Mouse (Mus musculus) retina, adult 2 months (tissue): ENCODE data around the gene Usp39.
A peak's percentile ranks its signal among the peaks of the same experiment; 100 is the strongest.

Experiments
- DNase-seq: peaks from one replicate; pipeline ENCODE4 v3.0.0-alpha.2; 2012; ENCODE audit warnings: low read depth, low spot score

Usp39 gene

DNA sequence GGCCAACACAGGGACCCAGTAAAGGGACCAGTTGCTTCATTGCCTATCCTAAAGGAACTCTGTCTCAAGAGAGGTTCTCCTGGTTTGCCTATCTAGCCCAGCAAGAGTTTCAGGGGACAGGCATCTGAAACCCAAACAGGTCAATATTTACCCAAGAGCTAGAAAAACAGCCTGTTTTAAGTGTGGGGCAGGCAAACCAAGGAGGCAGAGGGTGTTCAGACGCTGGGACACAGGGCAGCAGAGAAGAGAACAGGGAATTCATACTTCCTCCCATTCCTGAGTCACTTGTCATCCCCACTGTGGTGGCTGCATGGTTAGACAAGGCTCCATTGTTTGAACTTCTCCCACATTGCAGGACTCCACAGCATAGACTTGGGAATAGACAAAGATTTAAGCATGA, 26.6 kb upstream of the Usp39 start:
- DNase-seq, result no peak

DNA sequence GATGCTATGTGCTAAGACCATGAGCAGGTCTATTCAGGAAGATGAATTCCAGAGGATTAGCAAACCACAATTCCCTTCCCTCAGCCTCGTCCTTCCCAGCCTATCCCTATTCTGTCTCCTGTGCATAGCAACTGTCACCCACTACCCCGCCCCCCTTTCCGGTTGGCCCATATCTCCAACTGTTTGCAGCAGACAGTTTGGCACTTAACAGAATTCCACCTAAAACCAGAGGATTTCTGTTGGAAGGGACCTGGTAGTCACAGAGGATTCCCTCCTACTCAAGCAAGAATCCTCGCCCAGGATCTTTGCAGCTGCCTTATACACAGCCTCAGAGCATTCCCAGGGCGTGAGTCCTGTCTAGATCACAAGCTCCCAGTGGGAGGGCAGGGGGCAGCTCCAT, 26.2 kb upstream of the Usp39 start:
- DNase-seq, result no peak

DNA sequence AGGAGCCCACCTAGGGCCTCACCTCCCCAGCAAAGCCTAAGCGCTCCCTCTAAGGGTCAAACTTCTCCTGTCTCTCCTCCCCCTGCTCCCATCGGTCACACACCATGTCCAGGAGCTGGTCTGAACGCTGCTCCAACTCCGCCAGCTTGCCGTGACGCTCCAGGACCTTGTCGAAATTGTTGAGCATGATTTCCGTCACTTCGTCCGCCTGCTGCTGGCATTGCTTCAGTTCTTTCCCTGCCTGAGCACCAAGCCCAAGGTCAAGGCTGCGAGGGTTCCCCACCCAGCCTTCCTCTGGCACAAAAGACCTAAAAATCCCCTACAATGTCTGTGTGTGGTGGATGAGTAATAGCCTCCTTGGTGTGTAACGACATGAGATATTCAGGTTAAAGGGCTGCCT, 25.1 kb upstream of the Usp39 start:
- DNase-seq, result no peak

DNA sequence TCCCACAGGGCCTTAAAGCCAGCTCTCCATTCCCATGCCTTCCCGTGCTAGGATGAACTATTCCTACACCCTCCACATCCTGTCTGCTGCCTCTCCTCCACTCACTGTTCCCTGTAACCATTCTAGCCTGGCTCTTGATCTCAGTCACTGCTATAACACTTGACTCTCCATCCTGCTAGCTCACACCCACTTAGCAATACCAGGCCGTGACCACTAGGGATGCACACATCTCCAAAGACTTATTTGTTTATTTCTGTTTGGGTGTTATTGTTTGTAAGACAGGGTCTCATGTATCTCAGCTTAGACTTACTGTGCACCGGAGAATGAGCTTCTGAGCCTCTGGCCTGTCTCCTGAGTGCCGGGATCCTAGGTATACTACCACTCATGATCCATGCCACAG, 24.6 kb upstream of the Usp39 start:
- no peak for DNase-seq

DNA sequence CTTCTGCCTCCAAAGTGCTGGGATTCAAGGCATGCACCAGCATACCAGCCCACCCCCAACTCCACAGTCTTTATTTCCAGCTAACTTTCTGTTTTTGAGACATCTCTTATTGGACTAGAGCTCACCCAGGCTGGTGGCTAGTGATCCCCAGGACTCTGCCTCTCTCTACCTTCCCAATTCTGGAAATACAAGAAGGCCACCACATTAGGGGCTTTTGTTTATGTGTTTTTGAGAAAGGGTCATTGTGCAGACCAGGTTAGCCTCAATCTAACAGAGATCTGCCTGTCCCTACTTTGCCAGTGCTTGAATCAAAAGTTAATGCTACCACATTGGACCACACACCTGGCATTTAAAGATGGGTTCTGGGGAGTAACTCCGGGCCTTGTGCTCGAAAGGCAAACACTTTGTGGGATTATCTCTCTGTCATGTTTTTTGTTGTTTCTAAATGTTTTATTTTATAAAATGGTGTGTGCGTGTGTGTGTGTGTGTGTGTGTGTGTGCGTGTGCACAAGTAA, 22.5 kb upstream of the Usp39 start:
- no peak for DNase-seq

- DNase-seq, result no peak
These were observed 22.0 kb upstream of the Usp39 start, which contains the start of gene Rnf181 for GRCm38 (mm10) chr6:72366844-72367443. TSS of gene Rnf181 (minus strand) at chr6:72366956.

DNA sequence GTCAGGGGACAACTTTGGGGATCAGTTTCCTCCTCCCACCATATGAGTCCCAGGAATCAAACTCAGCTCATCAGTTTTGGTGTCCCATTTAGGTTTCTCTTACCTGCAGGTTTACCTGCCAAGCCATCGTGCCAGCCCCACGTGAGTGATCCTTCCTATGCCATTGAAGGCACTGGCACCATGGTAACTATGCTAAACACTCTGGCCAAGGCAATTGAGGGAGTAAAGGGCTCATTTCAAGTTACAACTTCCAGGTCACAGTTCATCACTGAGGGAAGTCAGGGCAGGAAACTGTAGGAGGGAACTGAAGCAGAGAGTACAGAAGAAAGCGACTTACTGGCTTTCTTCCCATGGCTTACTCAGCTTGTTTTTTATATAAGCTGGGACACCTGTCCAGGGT, 21.3 kb upstream of the Usp39 start:
- no peak for DNase-seq

- no peak for DNase-seq
These were observed 20.0 kb upstream of the Usp39 start for GRCm38 (mm10) chr6:72364985-72365384.

DNA sequence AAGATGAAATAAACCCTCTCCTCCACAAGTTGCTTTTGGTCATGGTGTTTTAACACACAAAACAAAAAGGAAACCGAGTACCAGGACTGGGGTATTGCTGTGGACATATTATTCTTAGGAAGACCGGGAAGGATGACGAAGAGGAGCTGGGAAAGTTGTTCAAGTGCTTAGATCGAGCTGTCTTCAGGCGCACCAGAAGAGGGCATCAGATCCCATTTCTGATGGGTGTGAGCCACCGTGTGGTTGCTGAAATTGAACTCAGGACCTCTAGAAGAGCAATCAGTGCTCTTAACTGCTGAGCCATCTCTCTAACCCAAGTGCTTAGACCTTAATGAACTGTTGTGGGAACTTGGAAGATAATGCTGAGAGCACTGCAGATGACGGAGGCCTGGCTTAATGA, 19.0 kb upstream of the Usp39 start:
- no peak for DNase-seq

GRCm38 (mm10) chr6:72362132-72363028, 17.4 kb upstream of the Usp39 start:
- DNase-seq, result peak; percentile 95

DNA sequence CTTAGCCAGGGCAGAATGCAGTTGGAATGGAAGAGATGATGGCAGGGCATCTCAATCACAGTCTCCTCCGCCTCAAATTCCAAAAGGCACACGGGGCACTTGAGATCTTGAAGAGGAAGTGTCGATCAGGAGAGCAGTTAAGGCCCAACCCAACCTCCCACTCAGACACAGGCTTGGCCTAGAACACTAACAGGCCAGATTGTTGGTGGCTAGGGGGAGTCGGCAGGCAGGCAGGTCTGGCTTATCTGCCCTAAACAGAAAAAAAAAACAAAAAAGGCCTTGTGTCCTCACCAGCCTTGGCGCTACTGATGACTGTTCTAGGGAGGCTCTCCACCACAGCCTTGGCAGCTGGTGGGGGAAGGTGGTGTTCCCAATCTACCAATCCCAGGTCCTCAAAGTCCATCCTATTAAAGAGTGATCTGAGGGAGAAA, 16.2 kb upstream of the Usp39 start:
- no peak for DNase-seq

GRCm38 (mm10) chr6:72360599-72360935, 15.6 kb upstream of the Usp39 start:
- DNase-seq, result no peak

- DNase-seq, result no peak
These were observed 15.1 kb upstream of the Usp39 start for GRCm38 (mm10) chr6:72359891-72360598.

DNA sequence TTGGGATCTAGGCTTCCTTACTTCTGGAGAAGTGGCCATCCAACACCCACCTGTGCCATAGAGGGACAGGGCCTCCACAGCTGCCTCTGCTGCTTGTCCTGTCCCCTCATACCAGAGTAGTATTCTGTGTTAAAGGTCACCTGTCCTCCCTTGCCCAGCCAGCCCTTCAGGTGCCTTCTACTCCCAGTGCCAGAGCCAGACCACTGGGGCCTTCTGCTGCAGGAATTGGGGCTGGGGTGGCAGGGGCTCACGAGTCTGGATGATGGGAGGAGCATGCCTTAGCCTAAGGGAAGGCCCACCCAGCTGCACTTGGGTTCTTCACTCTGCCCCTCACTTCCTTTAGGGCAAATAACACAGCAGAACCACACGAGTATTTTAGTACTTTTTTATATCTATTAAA, 14.4 kb upstream of the Usp39 start:
- DNase-seq, result no peak

GRCm38 (mm10) chr6:72358086-72358764, 13.2 kb upstream of the Usp39 start:
- no peak for DNase-seq

- no peak for DNase-seq
These were observed 12.4 kb upstream of the Usp39 start for GRCm38 (mm10) chr6:72357164-72358079.

DNA sequence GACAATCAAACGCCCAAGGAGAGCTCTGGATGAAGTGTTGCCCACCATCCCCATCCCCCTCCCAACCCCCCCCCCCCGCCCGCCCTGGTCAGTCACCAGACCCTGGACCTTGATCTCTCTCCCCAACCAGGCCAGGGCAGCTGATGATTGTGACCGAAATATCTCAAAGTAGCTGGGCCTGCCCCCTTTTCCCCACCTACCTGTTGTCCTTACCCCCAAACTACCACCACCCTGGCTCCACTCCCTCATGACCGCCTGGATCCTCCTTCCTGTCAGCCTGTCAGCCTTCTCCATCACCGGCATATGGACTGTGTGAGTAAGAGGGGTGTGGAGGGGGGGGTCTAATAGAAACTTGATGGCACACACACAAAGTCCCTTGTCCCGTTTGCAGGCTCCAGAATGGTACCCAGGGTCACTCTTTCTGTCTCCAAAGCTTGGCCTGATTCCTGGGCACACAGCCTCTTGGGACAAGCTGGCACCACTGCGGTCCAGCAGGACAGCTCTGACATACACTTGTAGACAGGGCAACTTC, 11.1 kb upstream of the Usp39 start:
- no peak for DNase-seq

DNA sequence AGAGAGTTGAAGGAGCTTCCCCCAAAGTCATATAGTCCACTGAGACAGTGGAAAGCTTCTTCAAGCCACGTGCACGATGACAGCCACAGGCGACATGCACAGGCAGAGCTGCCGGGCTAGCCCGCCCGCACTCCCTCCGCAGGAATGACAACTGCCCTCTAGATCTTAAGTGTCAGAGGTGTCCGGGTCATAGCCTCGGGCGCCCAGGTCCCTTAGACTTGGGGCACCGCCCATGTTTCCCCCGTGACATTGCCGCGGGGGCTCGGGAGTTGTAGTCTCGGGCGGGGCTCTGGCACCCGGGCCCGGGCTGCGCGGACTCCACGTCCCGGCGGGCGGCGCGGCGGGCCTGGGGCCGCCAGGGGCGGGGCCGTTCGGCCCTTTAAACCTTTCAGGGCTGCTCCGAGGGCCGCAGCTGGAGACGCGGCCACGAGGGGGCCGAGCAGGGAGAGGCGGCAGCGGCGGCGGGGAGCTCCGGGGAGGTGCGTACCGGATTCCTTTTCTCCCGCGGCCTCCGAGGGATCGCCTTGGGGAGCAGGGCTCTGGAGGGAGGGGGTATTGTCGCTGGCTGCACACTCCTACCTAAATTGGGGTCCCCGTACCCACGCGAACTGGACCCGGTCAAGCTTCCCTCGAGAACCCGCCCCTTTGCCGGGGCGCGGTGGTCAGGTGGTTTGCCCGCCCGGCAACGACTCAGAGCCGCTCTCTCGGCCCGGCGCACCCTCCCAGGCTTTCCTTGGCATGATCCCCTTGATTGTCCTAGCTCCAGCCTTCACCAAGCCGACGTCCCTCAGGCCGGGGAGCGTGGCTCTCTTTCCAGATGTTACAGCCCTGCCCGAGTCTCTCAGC, 10.3 kb upstream of the Usp39 start, which contains the start of gene Tmem150a:
TSS of gene Tmem150a (plus strand) at position 382 of the 846 bp plus-strand sequence.
- no peak for DNase-seq

GRCm38 (mm10) chr6:72354025-72354424, 9.0 kb upstream of the Usp39 start:
- DNase-seq, result no peak
